Mouse (Mus musculus): ENCODE measurements around the gene Sez6l2. TPM values are rescaled to one million over a fixed set of nuclear protein-coding genes. Genes with fewer than 3 reads are reported as not detected.
A peak's percentile ranks its signal among the peaks of the same experiment; 100 is the strongest.

Gene Sez6l2
- polyA plus RNA-seq, 1 experiment from 2014 or later: 1.7 TPM

- TF ChIP-seq CTCF (IDR thresholded peaks at IDR 0.05; ENCODE audit: low read depth): peak; percentile 79
- Histone ChIP-seq H3K27me3 (ENCODE audit: insufficient read depth, low read length) (no peaks in the 10 kb centered on the region), H3K9ac (ENCODE audit: low read depth, low read length) (no peak overlapping the region), H3K27ac (no peak overlapping the region), H3K4me3 (replicated peaks; ENCODE audit: low read depth, low read length) (no peak overlapping the region), H3K4me2 (ENCODE audit: low read length) (no peak overlapping the region), H3K36me3 (ENCODE audit: insufficient read depth, low read length) (0 out of 2 replicates have a peak, but pooled peaks cover 3% of the 10 kb centered on the region), H3K4me1 (replicated peaks; ENCODE audit: insufficient read depth, low read length) (no peaks in the 10 kb centered on the region), H3K9me3 (replicated peaks; ENCODE audit: low read length) (no peaks in the 10 kb centered on the region)
- 41% methylated on average over 9 of the region's 9 CpGs for WGBS
- ATAC-seq (replicated peaks; ENCODE audit: low FRiP score, low read depth): peak; percentile 76; the same call in 1 of the 2 replicates
- peak; percentile 61 for DNase-seq (ENCODE audit: low spot score)
These were observed 36.0 kb downstream of the Sez6l2 start for GRCm38 (mm10) chr7:126986319-126986718.

- 75% methylated on average over 8 of the region's 8 CpGs for WGBS
- Histone ChIP-seq H3K27me3 (ENCODE audit: insufficient read depth, low read length) (no peaks in the 10 kb centered on the region), H3K4me2 (ENCODE audit: low read length) (no peak overlapping the region), H3K27ac (no peak overlapping the region), H3K9me3 (replicated peaks; ENCODE audit: low read length) (no peaks in the 10 kb centered on the region), H3K4me1 (replicated peaks; ENCODE audit: insufficient read depth, low read length) (no peaks in the 10 kb centered on the region), H3K9ac (ENCODE audit: low read depth, low read length) (no peak overlapping the region), H3K4me3 (replicated peaks; ENCODE audit: low read depth, low read length) (no peak overlapping the region), H3K36me3 (ENCODE audit: insufficient read depth, low read length) (peaks cover 8% of the 10 kb centered on the region; the same call in 1 of the 2 replicates)
- ATAC-seq (replicated peaks; ENCODE audit: low FRiP score, low read depth) (no peak), DNase-seq (ENCODE audit: low spot score) (no peak)
- TF ChIP-seq CTCF (IDR thresholded peaks at IDR 0.05; ENCODE audit: low read depth): no peak
These were observed 38.5 kb downstream of the Sez6l2 start for GRCm38 (mm10) chr7:126988816-126989215.

GRCm38 (mm10) chr7:126996449-126996848 is 46.1 kb downstream of the Sez6l2 start:
- ATAC-seq (replicated peaks; ENCODE audit: low FRiP score, low read depth): no peak
- peak; percentile 47; the same call in 1 of the 2 replicates for TF ChIP-seq CTCF (IDR thresholded peaks at IDR 0.05; ENCODE audit: low read depth)
- 86% methylated on average over 4 of the region's 4 CpGs for WGBS
- Histone ChIP-seq H3K27me3 (ENCODE audit: insufficient read depth, low read length) (no peaks in the 10 kb centered on the region), H3K9me3 (replicated peaks; ENCODE audit: low read length) (no peaks in the 10 kb centered on the region), H3K4me1 (replicated peaks; ENCODE audit: insufficient read depth, low read length) (no peaks in the 10 kb centered on the region), H3K4me2 (ENCODE audit: low read length) (no peak overlapping the region), H3K9ac (ENCODE audit: low read depth, low read length) (no peak overlapping the region), H3K4me3 (replicated peaks; ENCODE audit: low read depth, low read length) (no peak overlapping the region), H3K36me3 (ENCODE audit: insufficient read depth, low read length) (peaks cover 8% of the 10 kb centered on the region), H3K27ac (no peak overlapping the region)
- no peak for DNase-seq (ENCODE audit: low spot score)

GRCm38 (mm10) chr7:126999568-126999967 is 49.2 kb downstream of the Sez6l2 start:
- no peak overlapping the region for H3K4me3 ChIP-seq (replicated peaks; ENCODE audit: low read depth, low read length)
- DNase-seq (ENCODE audit: low spot score) (no peak), ATAC-seq (replicated peaks; ENCODE audit: low FRiP score, low read depth) (no peak)
- peaks cover 3% of the 10 kb centered on the region; the same call in 1 of the 2 replicates for H3K36me3 ChIP-seq (ENCODE audit: insufficient read depth, low read length)
- H3K9me3 ChIP-seq (replicated peaks; ENCODE audit: low read length): no peaks in the 10 kb centered on the region
- no peak overlapping the region for H3K4me2 ChIP-seq (ENCODE audit: low read length)
- TF ChIP-seq CTCF (IDR thresholded peaks at IDR 0.05; ENCODE audit: low read depth): no peak
- H3K4me1 ChIP-seq (replicated peaks; ENCODE audit: insufficient read depth, low read length): no peaks in the 10 kb centered on the region
- H3K9ac ChIP-seq (ENCODE audit: low read depth, low read length): no peak overlapping the region
- no peak overlapping the region for H3K27ac ChIP-seq
- no peaks in the 10 kb centered on the region for H3K27me3 ChIP-seq (ENCODE audit: insufficient read depth, low read length)
- WGBS: 76% methylated on average over 10 of the region's 10 CpGs

GRCm38 (mm10) chr7:127003620-127004019 is 53.3 kb downstream of the Sez6l2 start:
- DNase-seq (ENCODE audit: low spot score): no peak
- Histone ChIP-seq H3K4me2 (ENCODE audit: low read length) (no peak overlapping the region), H3K9ac (ENCODE audit: low read depth, low read length) (no peak overlapping the region), H3K27me3 (ENCODE audit: insufficient read depth, low read length) (no peaks in the 10 kb centered on the region), H3K27ac (no peak overlapping the region), H3K4me1 (replicated peaks; ENCODE audit: insufficient read depth, low read length) (0 out of 2 replicates have a peak, but pooled peaks cover 3% of the 10 kb centered on the region), H3K4me3 (replicated peaks; ENCODE audit: low read depth, low read length) (no peak overlapping the region), H3K9me3 (replicated peaks; ENCODE audit: low read length) (no peaks in the 10 kb centered on the region), H3K36me3 (ENCODE audit: insufficient read depth, low read length) (no peaks in the 10 kb centered on the region)
- WGBS: 87% methylated on average over 5 of the region's 5 CpGs
- TF ChIP-seq CTCF (IDR thresholded peaks at IDR 0.05; ENCODE audit: low read depth): no peak
- ATAC-seq (replicated peaks; ENCODE audit: low FRiP score, low read depth): no peak

- DNase-seq (ENCODE audit: low spot score) (no peak), ATAC-seq (replicated peaks; ENCODE audit: low FRiP score, low read depth) (no peak)
- WGBS: 83% methylated on average over 4 of the region's 4 CpGs
- Histone ChIP-seq H3K4me1 (replicated peaks; ENCODE audit: insufficient read depth, low read length) (peaks cover 8% of the 10 kb centered on the region; the same call in 1 of the 2 replicates), H3K9ac (ENCODE audit: low read depth, low read length) (no peak overlapping the region), H3K4me2 (ENCODE audit: low read length) (no peak overlapping the region), H3K36me3 (ENCODE audit: insufficient read depth, low read length) (no peaks in the 10 kb centered on the region), H3K4me3 (replicated peaks; ENCODE audit: low read depth, low read length) (no peak overlapping the region), H3K9me3 (replicated peaks; ENCODE audit: low read length) (no peaks in the 10 kb centered on the region), H3K27ac (no peak overlapping the region), H3K27me3 (ENCODE audit: insufficient read depth, low read length) (no peaks in the 10 kb centered on the region)
- peak; percentile 42 for TF ChIP-seq CTCF (IDR thresholded peaks at IDR 0.05; ENCODE audit: low read depth)
These were observed 53.9 kb downstream of the Sez6l2 start for GRCm38 (mm10) chr7:127004122-127004875.
